Mouse (Mus musculus) natural killer cell, adult 2 months (primary cell): ENCODE measurements around the gene Fbn1.

Source experiments
- DNase-seq, 2 experiments: peaks; one replicate each; pipeline ENCODE4 v3.0.0; 2022; ENCODE audit warnings: low spot score in 2 of 2

Fbn1 gene

DNA sequence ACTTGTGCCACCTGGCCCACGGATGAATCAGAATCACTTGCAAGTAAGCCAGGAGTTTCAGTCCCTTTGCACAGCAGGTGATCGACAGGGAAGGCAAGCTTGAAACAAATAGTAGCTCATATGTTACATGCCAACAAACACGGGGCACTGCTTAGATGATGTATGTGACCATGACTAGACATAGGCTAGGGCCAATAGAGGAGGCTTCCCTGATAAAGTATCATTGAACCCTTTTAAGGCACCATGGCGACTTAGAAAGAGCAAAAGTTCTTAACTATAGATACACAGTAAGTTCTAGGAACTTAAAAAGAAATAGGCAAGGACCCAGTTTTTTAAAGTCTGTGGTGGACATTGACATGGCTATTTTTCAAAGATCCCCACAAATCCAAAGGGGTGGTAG lies at the start of gene Fbn1:
Gene Fbn1 (minus strand): TSS at position 101 of the 400 bp plus-strand sequence.
- DNase-seq: no peak

DNA sequence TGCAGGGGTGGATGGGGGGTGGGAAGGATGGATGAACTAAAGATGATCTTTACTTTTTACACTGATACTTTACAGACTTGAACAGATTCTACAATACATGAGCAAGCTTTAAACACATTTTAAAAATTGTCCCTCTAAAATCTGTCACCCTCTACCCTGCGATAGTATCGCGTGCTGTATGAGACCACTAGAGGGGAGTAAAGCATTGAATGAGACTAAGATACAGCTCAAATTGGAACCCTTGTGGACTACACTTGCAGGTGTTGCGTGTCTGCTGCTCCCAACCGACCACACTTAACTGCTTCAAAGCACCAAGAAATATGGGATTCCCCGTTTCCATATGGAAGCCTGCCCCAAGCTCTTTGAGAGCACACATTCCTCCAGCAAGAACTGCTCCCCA lies 48.0 kb upstream of the Fbn1 start:
- no peak for DNase-seq

DNA sequence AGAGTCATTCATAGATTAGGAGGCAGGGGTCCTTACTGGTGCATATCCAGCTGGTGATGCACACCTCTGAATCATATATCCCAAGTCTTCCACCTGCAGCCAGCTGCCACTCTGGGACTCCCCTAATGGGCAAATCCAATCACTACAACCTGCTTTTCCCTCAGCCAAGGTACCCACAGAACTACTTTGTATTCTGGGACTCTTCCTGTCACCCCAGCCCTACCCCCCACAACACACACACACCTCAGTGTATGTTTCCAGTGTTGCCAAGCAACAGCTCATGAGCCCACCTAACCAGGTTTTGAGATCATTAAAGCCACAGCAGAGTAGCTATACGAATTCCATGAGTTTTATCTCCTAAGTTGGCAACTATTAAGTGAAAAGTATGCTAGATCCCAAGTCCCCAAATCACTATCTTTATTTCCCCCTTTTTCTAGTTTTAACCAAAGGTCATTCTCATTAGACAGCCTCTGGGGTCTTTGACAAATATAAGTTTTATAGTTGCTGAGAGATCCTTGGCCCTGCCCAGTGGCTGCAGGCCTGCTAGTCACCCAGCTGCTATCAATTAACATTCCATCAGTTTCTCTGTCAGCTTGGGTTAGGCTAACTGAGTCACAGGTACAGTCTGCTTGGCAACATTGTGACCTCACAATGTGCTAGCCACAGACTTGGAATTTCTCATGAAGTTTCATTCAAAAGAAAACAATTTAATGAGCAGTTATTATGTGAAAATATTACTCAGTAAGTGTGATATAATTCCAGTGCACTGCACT lies 41.2 kb upstream of the Fbn1 start:
- no peak for DNase-seq

DNA sequence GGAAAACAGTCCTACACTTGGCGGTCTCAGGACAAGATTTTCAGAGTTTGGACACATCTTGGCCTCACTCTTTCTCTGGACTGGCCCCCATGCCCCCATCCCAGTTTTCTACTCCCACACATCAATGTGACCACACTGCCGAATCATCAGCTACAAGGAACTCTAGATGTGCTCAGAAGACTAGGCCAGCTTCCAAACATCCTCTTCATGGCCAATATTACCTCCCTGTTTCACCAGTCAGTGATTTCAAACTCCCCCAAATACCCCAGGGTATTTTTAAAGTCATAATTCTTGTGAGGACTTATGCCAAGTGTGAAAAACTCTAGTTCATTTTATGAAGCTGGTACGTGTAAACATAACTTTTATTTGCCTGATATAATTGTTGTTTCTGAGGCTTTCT lies 37.2 kb upstream of the Fbn1 start:
- DNase-seq: no peak

DNA sequence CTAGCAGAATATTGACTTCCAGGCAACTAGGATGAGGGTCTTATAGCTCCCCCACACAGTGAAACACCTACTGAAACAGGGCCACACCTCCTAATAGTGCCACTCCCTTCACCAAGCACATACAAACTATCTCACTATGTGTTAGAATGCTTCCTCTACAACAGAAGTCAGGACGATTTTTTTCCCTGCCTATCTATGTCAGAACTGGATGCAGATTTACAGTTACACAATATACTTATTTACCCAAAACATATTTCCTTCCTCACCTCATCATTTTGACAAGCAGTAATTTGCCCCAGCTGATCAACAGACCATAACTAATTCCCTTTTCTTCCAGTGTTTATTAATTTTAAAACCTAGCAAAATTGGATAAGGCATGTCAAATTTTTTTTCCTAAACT lies 35.9 kb upstream of the Fbn1 start:
- DNase-seq: no peak

DNA sequence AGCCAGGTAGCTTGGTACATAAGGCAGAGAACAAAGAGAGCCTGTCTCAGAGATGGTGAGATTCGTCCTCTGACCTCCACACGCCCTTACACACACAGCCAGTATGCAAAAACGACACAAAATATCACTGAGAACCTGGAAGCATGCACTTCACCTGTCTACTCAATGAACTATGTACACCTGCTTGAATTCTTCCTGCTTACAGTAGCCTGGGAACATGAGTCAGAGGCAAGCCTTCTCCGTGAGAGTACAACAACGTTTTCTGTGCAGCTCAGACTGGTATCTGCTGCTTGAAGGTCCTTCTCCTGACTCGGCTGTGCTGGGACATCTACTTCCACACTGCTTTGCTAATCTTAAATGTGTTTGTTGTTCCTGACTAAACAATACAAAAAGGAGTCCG lies 33.7 kb upstream of the Fbn1 start:
- no peak for DNase-seq

DNA sequence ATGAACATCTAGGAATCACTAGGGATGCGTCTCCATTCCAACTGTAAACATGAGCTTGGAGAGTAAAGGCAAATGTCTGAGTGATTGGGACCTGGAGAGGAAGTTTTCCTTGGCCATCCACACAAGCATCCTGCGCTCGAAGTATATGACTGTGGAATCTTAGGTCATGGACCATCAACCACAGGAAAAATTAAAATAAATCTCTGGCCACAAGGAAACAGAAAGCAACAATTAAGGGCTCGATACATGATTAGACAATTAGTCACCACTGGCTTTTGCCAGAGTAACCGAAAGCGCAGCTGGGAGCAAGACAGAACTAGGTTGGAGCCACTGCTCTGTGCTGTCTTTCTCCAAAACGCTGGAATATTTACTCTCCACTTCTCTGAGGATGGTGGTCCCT lies 32.8 kb upstream of the Fbn1 start:
- no peak for DNase-seq

DNA sequence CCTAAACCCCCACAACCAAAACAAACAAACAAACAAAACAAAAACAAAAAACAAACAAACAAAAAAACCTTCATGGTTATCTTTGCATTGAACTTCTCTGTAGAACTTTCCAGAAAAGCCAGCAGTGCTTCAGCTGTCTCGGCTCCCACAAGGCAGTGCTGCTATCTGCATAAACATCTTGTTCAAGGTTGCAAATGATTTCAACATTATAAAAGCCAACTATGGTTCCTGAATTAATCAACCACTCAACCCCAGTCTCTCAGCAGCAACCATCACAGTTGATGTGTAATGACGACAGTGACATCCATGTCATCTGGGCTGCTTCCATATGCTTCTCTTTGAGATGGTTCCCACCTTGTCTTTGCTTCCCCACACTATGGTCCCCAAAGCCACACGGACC lies 31.8 kb upstream of the Fbn1 start:
- no peak for DNase-seq

DNA sequence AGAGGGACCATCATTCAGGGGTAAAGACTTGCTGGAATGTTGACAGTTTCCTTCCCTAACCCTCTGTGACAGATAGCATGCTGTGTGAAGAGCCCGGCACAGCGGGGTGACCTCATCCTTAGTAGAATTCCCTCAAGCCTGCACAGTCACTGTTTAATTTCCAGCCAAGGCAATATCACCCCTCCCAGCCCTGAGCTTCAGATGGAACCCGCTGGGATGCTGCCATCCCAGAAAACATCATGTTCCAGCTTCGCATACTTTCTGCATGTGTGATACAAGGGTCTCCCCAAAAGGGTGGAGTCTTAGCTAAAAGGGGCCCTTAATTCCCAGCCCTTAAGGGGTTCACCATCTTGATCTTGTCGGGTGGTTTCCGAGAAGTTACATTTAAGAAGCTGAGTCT lies 22.9 kb upstream of the Fbn1 start:
- no peak for DNase-seq

DNA sequence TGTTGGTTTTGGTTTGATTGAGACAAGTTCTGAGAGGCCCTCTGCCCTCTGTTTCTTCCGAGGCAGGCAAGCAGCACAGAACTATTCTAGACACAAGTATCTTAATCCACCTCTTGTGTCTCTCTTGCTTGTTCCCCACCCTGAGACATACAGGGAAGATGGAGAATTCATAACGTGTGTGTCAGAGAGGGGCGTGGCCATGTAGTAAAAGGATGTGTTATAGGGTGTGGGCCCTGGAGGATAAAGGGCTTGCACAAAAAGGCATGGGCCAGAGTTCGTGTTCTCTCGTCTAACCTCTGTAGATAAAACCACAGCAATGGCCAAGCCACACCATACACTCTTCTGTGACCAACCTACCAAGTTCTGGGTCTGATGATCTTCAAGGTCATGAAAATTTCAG lies 18.8 kb upstream of the Fbn1 start:
- DNase-seq: no peak

DNA sequence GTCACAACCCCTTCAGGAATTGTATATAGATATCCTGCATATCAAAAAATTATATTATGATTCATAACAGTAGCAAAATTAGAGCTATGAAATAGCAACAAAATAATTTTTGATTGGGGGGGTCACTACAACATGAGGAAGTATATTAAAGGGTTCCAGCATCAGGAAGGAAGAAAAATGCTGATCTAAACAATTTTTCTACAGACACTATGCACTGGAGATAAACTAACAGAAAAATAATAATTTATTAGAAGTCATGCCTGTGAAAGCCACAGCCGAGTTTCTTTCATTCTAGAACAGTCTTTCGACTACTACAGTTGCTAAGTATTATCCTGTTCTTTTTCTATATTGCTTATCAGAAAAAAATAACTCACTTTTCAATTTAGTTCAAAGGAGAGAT lies 17.7 kb upstream of the Fbn1 start:
- DNase-seq: no peak

DNA sequence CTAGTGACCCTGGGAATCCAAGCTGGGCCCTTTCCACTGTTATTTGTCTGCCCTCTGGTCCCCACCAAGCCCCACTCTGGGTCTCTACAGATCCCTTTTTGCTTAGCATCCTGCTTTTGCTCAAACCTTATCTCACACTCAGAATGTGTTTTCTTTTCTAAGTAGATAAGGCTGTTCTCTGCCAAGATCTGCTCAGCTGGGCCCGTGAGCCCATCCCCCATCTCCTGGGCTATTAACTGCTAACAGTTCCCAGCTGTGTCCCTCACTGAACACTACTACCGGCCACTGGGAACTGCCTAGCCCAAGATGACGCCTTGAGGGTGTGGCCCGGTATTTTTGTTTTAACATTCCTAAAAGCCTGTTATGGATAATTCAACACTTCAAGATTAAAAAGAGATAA lies 8.8 kb upstream of the Fbn1 start:
- DNase-seq: no peak

DNA sequence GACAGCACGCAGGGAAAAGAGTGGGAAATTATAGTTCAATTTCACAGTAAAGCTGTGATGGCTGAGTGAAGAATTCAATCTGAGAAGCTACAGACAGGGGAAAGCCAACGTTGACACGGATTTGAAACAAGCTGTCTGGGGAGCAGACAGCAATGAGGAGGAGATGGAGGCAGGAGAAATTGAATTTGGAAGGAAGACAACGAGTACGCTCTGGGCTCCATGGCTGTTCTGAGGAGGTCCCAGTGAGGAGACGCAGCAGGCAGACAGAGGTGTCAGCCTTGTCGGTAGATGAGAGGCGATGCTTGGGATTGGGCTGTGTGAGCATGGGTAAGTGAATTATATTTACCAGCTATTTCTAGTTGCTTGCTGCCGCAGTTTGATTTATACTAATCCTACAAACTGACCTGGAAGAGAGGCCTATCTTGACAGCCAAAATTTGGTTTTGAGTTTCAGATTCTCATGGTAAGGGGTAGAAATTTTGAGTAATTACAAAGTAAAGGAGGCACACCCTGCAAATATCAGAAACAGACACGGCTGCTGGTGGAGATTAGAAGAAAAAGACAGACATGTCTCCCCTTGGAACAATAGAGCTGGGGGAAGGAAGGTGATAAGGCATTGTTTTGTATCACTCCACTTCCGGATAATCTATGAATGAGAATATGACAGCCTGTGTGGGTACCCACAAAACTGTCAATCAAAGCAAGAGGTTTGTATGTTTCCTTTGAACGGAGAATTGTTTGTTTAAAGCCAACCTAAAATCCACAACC lies 7.7 kb upstream of the Fbn1 start:
- no peak for DNase-seq

DNA sequence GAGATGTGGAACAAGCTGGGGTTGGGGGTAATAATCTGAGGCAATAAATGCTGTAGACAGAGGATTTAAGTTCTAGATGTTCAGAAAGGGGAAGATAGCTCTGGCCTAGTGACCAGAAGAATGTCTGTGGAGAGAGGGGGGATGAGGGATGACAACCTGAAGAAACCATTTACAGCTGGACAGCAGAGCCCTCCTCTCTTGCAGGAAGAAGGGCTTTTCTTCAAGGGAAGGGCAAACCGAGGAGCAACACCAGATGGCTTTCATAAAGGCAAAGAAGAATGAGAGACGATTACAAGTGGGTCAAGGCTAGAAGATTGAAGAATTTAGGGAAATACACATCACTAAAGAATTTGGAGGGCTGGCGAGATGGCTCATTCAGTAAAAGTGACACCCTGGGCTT lies 6.6 kb upstream of the Fbn1 start:
- no peak for DNase-seq

DNA sequence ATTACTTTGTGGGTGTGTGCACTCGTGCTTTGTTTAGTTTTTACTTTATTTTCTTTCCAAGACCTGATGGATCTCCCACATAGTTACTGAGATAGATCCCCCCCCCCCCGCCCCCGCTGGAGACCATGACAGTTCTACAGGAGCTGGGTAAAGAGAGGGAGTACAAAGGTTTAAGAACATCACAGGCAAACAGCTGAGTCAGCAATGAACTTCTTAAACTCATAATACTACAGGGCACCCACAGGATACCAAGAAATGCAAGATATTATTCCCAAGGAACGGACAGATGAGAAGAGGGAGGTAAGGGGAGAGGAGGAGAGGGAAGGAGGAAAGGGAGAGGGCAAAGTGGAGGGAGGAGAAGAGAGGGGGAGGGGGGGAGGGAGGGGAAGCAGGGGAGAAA lies 4.8 kb upstream of the Fbn1 start:
- DNase-seq: no peak

DNA sequence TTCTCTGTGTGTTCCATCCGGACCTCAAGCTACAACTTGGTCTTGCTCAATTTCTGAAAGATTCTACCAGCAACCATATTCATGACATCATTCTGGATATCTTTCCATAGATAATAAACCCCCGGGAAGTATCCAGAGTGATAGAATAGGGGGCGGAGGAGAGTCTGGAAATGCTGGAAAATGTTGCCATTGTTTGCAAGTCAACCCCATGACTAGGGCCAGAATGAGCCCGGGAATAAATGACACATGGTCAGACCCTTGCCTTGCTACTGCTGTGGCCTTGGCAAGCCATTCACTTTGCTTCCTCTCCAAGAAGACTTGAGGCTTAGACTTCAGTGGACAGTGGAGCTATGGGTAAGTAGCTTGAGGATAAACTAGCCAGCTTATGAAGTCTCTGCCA lies 4.1 kb upstream of the Fbn1 start:
- no peak for DNase-seq

DNA sequence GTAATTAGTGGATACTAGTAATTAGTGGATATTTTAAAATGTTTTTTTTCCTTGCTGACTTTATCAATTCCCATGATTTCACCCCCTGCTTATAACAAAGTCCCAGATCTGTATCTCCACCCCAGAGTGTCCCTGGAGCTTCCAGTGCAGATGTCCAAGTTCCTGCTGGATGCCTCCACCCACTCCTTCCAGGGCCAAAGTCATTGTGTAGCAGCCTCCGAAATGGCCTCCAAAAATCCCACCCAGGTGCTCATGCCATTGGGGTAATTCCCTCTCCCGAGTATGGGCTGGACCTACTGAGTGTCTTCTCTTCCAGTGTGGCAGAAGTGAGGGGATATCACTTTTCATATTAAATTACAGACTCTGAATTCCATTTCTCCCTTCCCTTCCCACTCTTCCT lies 3.0 kb upstream of the Fbn1 start:
- DNase-seq: no peak

DNA sequence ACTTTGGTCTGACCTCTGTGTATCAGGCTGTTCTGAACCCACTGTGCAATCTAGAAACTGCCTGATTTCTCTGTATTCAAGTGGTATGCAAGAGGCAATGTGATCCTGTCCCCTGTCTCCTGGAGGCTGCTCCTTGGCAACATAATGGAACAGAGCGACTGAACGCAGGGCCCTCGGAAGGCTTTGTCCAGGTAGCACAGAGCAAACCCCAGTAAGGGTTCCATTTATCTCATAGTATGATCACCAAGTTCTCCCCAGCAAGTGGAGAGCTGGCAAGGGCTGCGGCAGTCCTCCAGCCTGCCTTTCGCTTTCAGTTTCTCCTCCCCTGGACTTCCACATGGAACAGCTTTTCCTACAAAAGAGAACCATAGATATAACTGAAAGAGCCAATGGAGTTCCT lies 588 bp upstream of the Fbn1 start:
- DNase-seq: no peak

DNA sequence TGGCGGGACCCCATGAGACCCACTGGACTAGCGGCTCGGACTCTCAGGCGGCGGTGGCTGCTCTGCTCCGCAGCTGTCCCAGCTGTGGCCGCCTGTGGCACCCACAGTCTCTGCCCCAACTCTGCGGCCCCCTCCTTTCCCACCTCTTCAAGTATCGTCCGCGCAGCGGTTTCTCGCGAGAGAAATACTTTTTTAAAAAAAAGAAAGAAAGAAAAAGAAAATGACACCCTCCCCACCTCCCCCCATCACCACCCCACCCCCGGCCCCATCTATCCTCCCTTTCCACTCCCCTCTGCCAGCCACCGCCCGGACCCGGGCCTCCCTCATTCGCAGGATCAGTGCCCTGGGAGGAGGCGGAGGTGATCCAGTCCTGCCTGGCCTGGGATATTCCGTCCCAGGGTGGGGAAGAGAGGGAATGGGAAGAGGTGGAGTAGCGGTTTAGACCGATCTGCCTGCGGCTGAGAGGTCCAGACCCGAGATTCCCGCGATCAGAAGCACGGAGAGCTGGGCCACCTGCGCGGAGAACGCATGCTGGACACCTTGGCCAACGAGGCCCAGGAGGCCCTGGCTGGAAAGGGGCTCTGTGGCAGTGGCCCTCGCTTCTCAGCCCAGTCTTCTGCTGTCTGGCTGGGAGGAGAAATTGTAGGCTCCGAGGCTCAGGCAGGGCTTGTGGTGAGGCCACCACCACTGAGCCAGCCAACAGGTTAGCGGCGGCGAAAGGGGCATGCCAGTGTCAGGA lies 1.3 kb downstream of the Fbn1 start:
- DNase-seq: no peak

DNA sequence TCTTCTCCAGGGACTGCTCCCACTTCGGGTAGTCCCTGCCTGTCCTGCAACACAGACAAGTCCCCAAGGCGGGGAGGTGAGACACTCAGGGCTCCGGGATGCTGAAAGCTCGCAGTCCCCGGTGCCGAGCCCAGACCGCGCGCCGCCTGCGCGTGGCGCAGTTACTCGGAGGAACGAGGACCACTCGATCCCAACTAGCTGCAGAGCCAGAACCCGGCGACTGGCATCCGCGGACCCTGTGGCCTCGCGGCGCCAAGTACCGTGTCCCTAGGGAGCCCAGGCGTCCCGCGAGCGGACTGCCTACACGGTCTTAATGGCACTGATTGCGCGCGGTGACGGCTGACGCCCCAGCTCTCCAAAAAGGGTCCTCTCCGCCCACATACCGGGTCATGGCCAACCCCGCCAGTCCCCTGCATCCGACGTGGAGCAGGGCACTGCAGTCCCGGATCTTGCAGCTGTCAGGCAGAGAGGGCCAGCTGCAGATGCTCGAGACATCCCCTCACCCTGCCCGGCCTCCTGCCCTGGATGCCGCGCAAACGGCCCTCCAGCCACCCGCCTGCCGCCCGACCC lies 2.0 kb downstream of the Fbn1 start:
- no peak for DNase-seq

DNA sequence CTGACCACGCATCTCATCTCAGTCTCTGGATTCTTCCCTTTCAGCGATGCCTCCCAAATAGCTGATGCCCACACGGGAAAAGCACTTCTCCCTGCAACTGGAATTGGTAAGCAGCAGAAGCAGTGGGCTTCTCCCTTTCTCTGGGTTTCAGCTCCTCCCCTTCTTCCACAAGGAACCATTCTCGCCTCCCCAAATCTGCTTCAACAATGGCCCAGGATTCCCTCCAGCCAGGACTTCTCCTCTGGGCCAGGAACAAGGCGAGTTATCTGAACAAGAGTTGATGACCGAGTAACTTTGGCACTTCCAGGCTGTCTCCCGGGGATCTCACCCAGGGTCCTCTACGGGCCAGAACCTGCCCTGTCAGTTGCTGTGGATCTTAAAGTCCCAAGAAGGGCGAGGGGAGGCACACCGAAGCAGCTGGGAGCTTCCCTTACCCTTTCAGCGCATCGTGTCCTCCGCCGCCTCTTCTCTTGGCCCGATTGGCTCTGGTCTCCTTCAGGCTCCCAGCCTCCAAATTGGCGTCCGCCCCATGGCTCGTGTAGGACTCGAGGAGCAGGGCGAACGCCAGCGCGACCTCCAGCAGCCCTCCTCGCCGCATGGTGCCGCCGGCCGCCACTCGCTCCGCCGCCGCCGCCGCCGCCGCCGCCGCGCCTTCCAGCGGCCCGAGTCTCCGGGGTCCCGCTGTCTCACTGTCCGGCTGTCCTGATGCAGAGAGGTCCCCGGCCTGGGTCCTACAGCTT lies 2.6 kb downstream of the Fbn1 start, which contains the start of gene Gm9913:
Gene Gm9913 (plus strand): TSS at position 84 of the 740 bp plus-strand sequence.
- no peak for DNase-seq

DNA sequence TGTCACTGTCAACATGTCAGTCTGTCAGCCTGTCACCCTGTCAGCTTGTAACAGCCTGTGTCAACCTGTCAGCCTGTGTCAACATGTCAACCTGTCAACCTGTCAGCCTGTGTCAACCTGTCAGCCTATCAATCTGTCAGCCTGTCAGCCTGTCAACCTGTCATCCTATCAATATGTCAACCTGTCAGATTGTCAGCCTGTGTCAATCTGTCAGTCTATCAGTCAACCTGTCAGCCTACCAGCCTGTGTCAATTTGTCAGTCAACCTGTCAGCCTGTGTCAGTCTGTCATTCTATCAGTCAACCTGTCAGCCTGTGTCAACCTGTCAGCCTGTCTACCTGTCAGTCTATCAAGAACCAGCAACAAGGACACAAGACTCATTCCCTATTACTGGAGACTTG lies 6.3 kb downstream of the Fbn1 start:
- no peak for DNase-seq
